Mouse (Mus musculus) E14TG2a.4 (cell line): ENCODE measurements around the gene Rock2.

Experiments used
- CTCF ChIP-seq: conservative IDR thresholded peaks from 2 replicates; pipeline ENCODE4 v1.5.1; 2014; ENCODE audit warnings: low read length
- NANOG ChIP-seq: IDR thresholded peaks from 2 replicates; pipeline ENCODE4 v1.6.1; 2014; ENCODE audit warnings: borderline replicate concordance, low read length, mixed read lengths
- POU5F1 ChIP-seq: IDR thresholded peaks from 2 replicates; pipeline ENCODE4 v1.6.1; 2014; ENCODE audit warnings: low read length, borderline replicate concordance

GRCm38 (mm10) chr12:16882442-16882841, 12.3 kb upstream of the Rock2 start:
- TF ChIP-seq CTCF (no peak), POU5F1 (no peak), NANOG (no peak)
